Mouse (Mus musculus) erythroid progenitor cell, adult 5-6 weeks (primary cell): ENCODE measurements around the gene Pde4dip. TPM values are rescaled to one million over a fixed set of nuclear protein-coding genes. Genes with fewer than 3 reads are reported as not detected.
A peak's percentile ranks its signal among the peaks of the same experiment; 100 is the strongest.

Experiments used
- ATAC-seq: replicated peaks from 2 replicates; pipeline ENCODE4 v1.8.0; 2016; ENCODE audit warnings: moderate number of reproducible peaks, mild to moderate bottlenecking, moderate TSS enrichment, inconsistent platforms; ENCODE audit not compliant: poor library complexity, low FRiP score, severe bottlenecking
- total RNA-seq, 2 experiments: library from RNA; stranded (forward) in 1 of 2; stranded (reverse) in 1 of 2; fragments of 150-400 nt in 1 of 2; fragments of 186-747, 209-891 nt in 1 of 2; gene quantifications; 2 replicates each; pipeline versions ENCODE4 v1.2.3 to v1.2.4; 2015 to 2017; ENCODE audit warnings: low replicate concordance in 2 of 2

The Pde4dip gene
- total RNA-seq, 2 experiments from 2014 or later, result 1.3 to 1.8 TPM

- ATAC-seq, result no peak
These were observed 185.9 kb downstream of the Pde4dip start for GRCm38 (mm10) chr3:97702448-97703080.

GRCm38 (mm10) chr3:97701198-97701597, 187.3 kb downstream of the Pde4dip start:
- no peak for ATAC-seq

GRCm38 (mm10) chr3:97699061-97699460, 189.4 kb downstream of the Pde4dip start:
- no peak for ATAC-seq

- no peak for ATAC-seq
These were observed 191.2 kb downstream of the Pde4dip start for GRCm38 (mm10) chr3:97697291-97697690.

- ATAC-seq, result no peak
These were observed 191.6 kb downstream of the Pde4dip start for GRCm38 (mm10) chr3:97696866-97697265.

- no peak for ATAC-seq
These were observed 194.7 kb downstream of the Pde4dip start for GRCm38 (mm10) chr3:97693806-97694205.

- no peak for ATAC-seq
These were observed 197.0 kb downstream of the Pde4dip start for GRCm38 (mm10) chr3:97691443-97692017.

GRCm38 (mm10) chr3:97690590-97690989, 197.9 kb downstream of the Pde4dip start:
- ATAC-seq, result no peak; the same call in 1 of the 2 replicates

- ATAC-seq, result no peak
These were observed 199.2 kb downstream of the Pde4dip start for GRCm38 (mm10) chr3:97689289-97689688.

- ATAC-seq, result no peak
These were observed 202.0 kb downstream of the Pde4dip start for GRCm38 (mm10) chr3:97686372-97687117.

GRCm38 (mm10) chr3:97683560-97684195, 204.8 kb downstream of the Pde4dip start:
- ATAC-seq, result no peak

- no peak for ATAC-seq
These were observed 205.9 kb downstream of the Pde4dip start for GRCm38 (mm10) chr3:97682576-97682975.

GRCm38 (mm10) chr3:97682159-97682502, 206.4 kb downstream of the Pde4dip start:
- ATAC-seq, result no peak

GRCm38 (mm10) chr3:97681321-97682158, 207.0 kb downstream of the Pde4dip start:
- peak; percentile 63 for ATAC-seq

GRCm38 (mm10) chr3:97680631-97681320, 207.7 kb downstream of the Pde4dip start:
- peak; percentile 73 for ATAC-seq

GRCm38 (mm10) chr3:97678416-97678815, 210.1 kb downstream of the Pde4dip start:
- no peak for ATAC-seq

GRCm38 (mm10) chr3:97676126-97676525, 212.4 kb downstream of the Pde4dip start:
- ATAC-seq, result no peak

- ATAC-seq, result no peak
These were observed 213.8 kb downstream of the Pde4dip start, which contains the start of gene Gm17651 for GRCm38 (mm10) chr3:97674644-97675110. Gene Gm17651 (minus strand): TSS chr3:97674694.

- no peak for ATAC-seq
These were observed 221.3 kb downstream of the Pde4dip start for GRCm38 (mm10) chr3:97667093-97667675.
